Mouse (Mus musculus) neural tube, embryonic 13.5 days (tissue): ENCODE measurements around the gene Pex6. TPM values are rescaled to one million over a fixed set of nuclear protein-coding genes. Genes with fewer than 3 reads are reported as not detected.

ENCODE experiments used
- ATAC-seq: fragments of 200-750 bp; cut with Nextera tagmentation; 2 replicates; pipeline ENCODE4 v1.8.0; 2017; ENCODE audit warnings: low read depth, mild to moderate bottlenecking, moderate TSS enrichment, moderate library complexity
- H3K27ac ChIP-seq: fragments of 300-500 bp; sonication (generic); replicated peaks from 2 replicates; pipeline ENCODE4 v1.5.1; 2015; ENCODE audit warnings: moderate library complexity, mild to moderate bottlenecking, inconsistent platforms
- H3K27me3 ChIP-seq: fragments of 300-500 bp; sonication (generic); 2 replicates; pipeline ENCODE4 v1.6.1; 2015; ENCODE audit warnings: mild to moderate bottlenecking, inconsistent platforms
- H3K36me3 ChIP-seq: fragments of 300-500 bp; sonication (generic); 2 replicates; pipeline ENCODE4 v1.6.1; 2015; ENCODE audit warnings: mild to moderate bottlenecking, inconsistent platforms
- H3K4me1 ChIP-seq: fragments of 300-500 bp; sonication (generic); replicated peaks from 2 replicates; pipeline ENCODE4 v1.6.1; 2015; ENCODE audit warnings: inconsistent platforms
- H3K4me2 ChIP-seq: fragments of 300-500 bp; sonication (generic); 2 replicates; pipeline ENCODE4 v1.6.1; 2015; ENCODE audit warnings: inconsistent platforms, mild to moderate bottlenecking, moderate library complexity
- H3K4me3 ChIP-seq: fragments of 300-500 bp; sonication (generic); 2 replicates; pipeline ENCODE4 v1.5.1; 2015; ENCODE audit warnings: mild to moderate bottlenecking, inconsistent platforms
- H3K9ac ChIP-seq: fragments of 300-500 bp; sonication (generic); 2 replicates; pipeline ENCODE4 v1.6.1; 2015; ENCODE audit warnings: moderate library complexity, mild to moderate bottlenecking, inconsistent platforms
- H3K9me3 ChIP-seq: fragments of 300-500 bp; sonication (generic); 2 replicates; pipeline ENCODE4 v1.6.1; 2016; ENCODE audit warnings: inconsistent platforms
- WGBS: fragments of 180-500 bp; shearing (Covaris S2); methylation state at CpG from one replicate; pipeline ENCODE4 v1.1.7; 2015; 5-methylcytosine and 5-hydroxymethylcytosine counted together
- polyA plus RNA-seq: library from polyadenylated mRNA; unstranded; fragments of >200 nt; fragmentation: Nextera tagmentation; extraction: Ambion mirVana; gene quantifications from 2 replicates; pipeline ENCODE4 v1.2.1, GENCODE M21; 2015

The Pex6 gene
- polyA plus RNA-seq: 23.2 and 24.8 TPM in 2 replicates

DNA sequence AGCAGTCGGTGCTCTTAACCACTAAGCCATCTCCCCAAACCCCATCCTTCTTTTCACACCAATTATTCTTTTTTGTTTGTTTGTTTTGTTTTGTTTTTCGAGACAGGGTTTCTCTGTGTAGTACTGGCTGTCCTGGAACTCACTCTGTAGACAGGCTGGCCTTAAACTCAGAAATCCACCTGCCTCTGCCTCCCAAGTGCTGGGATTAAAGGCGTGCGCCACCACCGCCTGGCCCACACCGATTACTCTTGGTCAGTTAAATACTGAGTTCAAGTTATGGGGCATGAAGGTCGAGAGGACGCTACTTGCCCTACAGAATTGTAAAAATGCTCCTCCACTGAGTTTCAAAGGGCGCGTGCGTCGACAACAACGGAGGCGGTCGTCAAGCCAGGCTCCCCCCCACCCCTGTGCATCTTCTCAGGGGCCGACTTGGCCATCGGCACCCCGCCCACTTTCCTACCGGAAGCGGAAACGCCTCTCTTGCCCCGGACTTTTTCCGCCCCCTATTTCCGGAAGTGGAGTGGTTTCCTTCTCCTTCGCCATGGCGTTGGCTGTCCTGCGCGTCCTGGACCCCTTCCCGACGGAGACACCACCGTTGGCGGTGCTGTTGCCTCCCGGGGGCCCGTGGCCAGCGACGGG lies at the start of gene Pex6:
Pex6 (plus strand) TSS at position 505 of the 639 bp plus-strand sequence.
- Histone ChIP-seq H3K36me3 (peaks cover 25% of the 10 kb centered on the region), H3K4me3 (peak within 1 kb of the TSS; percentile 99), H3K27me3 (no peaks in the 10 kb centered on the region), H3K27ac (peak within 1 kb of the TSS; percentile 85), H3K4me2 (peak within 1 kb of the TSS; percentile 100), H3K4me1 (peaks cover 22% of the 10 kb centered on the region), H3K9me3 (no peaks in the 10 kb centered on the region), H3K9ac (peak within 1 kb of the TSS; percentile 95)
- 8% methylated on average over 36 of the region's 36 CpGs for WGBS
- peak; percentile 91 for ATAC-seq

DNA sequence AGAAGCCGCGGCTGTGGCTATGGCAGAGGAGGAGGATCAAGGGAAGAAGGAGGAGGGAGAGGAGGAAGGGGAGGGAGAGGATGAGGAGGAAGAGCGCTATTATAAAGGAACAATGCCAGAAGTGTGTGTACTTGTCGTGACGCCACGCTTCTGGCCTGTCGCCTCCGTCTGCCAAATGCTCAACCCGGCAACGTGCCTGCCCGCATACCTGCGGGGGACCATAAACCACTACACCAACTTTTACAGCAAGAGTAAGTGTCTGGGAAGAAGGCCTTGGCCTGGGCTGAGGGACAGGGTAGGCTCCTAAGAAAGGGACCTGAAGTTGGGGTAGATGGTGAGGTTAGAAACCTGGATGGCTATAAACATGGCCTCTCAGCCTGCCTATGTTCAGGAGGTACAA lies 49.3 kb upstream of the Pex6 start:
- Histone ChIP-seq H3K27ac (no peak overlapping the region), H3K4me3 (no peak overlapping the region), H3K27me3 (no peaks in the 10 kb centered on the region), H3K4me1 (no peaks in the 10 kb centered on the region), H3K9me3 (no peaks in the 10 kb centered on the region), H3K4me2 (no peak overlapping the region), H3K36me3 (peaks cover 98% of the 10 kb centered on the region), H3K9ac (no peak overlapping the region)
- 92% methylated on average over 12 of the region's 12 CpGs for WGBS
- no peak for ATAC-seq

DNA sequence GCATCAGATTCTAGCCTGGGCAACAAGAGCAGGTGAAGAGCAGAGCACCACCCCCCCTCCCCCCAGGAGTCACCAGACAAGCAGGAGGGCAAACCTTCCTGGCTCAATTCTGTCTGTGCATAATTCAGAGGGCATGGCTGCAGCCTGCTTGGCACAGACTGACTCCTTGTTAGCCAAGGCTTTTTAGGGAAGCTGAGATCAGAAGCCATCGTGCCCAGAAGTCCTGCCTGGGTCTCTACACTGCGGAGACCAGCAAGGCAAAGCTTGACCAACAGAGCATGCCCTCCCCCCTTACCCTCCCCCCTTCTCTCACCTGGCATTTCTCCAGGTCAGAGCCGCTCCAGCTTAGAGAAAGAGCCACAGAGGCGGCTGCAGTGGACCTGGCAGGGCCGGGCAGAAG lies 48.5 kb upstream of the Pex6 start:
- no peaks in the 10 kb centered on the region for H3K27me3 ChIP-seq
- 92% methylated on average over 5 of the region's 5 CpGs for WGBS
- H3K36me3 ChIP-seq: peaks cover 96% of the 10 kb centered on the region
- no peak overlapping the region for H3K27ac ChIP-seq
- ATAC-seq: no peak
- H3K9ac ChIP-seq: no peak overlapping the region
- H3K4me3 ChIP-seq: no peak overlapping the region
- H3K4me1 ChIP-seq: no peaks in the 10 kb centered on the region
- no peak overlapping the region for H3K4me2 ChIP-seq
- no peaks in the 10 kb centered on the region for H3K9me3 ChIP-seq

DNA sequence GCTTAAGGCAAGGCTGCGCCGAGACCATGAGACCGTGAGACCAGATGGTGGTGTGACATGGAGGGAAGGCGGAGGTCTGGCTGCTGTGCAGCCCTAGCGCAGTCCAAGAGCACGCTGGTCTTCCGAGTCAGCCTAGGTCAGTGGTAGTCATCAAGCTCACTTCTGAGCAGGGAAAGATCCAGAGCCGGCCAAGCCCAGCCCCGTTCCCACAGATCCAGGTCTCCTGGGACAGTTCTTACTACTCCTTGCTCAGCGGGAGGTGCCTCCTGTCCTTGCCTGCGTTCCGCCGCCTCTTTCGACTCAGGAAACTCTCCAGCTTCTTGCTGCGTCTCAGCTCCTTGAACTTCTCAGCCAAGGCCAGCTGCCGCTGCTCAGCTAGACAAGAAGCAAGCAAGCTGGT lies 43.6 kb upstream of the Pex6 start:
- H3K9me3 ChIP-seq: no peaks in the 10 kb centered on the region
- H3K27me3 ChIP-seq: no peaks in the 10 kb centered on the region
- H3K9ac ChIP-seq: no peak overlapping the region
- H3K4me1 ChIP-seq: no peaks in the 10 kb centered on the region
- H3K27ac ChIP-seq: no peak overlapping the region
- no peak overlapping the region for H3K4me3 ChIP-seq
- WGBS: 89% methylated on average over 16 of the region's 16 CpGs
- peaks cover 73% of the 10 kb centered on the region for H3K36me3 ChIP-seq
- no peak overlapping the region for H3K4me2 ChIP-seq
- no peak for ATAC-seq

DNA sequence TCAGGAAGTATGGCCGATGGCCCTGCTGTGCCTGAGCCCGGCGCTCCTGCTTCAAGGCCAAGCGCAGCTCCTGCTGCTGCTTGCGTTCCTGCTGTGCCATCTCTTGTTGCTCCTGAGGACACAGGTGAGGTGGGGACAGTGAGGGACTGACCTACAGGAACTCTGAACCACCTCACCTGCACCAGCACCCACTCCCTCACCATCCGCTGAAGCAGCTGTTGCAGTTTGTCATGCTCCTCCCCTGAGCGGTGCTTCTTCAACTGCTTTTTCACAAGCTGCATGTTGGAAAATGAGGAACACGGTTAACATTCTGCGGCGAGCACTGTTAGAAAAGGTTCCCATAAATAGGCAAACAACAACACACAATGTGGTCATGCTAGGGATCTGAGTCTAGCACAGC lies 41.4 kb upstream of the Pex6 start:
- H3K4me2 ChIP-seq: no peak overlapping the region
- peaks cover 17% of the 10 kb centered on the region for H3K4me1 ChIP-seq
- 95% methylated on average over 10 of the region's 10 CpGs for WGBS
- H3K9me3 ChIP-seq: no peaks in the 10 kb centered on the region
- H3K36me3 ChIP-seq: peaks cover 55% of the 10 kb centered on the region
- H3K27ac ChIP-seq: no peak overlapping the region
- no peak overlapping the region for H3K9ac ChIP-seq
- no peak for ATAC-seq
- H3K27me3 ChIP-seq: no peaks in the 10 kb centered on the region
- H3K4me3 ChIP-seq: no peak overlapping the region

DNA sequence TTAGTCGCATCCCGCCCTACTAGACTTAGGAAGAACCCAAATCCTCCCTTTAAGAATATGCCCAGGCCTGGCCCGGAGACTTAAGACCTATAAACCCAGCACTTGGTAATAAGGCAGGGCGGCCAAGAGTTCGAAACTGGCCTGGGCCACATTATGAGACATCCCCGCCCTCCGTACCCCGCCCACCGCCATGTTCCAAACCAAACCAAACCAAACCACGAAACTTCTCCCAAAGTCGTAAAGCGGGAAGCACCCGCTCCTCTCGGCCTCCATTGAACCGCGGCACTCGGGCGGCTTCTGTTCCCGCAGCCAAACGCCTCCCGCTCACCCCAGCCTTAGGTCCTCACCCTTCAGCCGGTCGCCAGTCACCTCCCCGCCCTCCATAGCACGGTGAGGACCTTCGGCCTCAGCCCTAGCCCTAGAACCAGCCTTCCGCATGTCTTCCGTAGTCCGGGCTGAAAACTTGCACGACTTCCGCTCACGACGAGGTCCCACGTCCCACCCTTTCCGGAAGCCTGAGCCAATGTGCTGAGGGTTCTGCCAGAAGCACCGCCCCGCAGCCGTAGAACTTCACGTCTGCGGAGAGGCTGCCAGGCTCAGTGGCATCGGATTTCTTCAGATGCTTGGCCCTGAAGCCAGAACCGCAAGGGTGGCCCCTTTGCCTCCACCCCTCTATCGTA lies 37.3 kb upstream of the Pex6 start, which contains the start of gene Rrp36:
Rrp36 (minus strand) TSS at position 503 of the 680 bp plus-strand sequence.
- peak within 1 kb of the TSS; percentile 82 for H3K27ac ChIP-seq
- no peaks in the 10 kb centered on the region for H3K9me3 ChIP-seq
- WGBS: 1% methylated on average over 43 of the region's 43 CpGs
- peak within 1 kb of the TSS; percentile 91 for H3K4me2 ChIP-seq
- peaks cover 54% of the 10 kb centered on the region for H3K36me3 ChIP-seq
- H3K27me3 ChIP-seq: no peaks in the 10 kb centered on the region
- peak; percentile 91 for ATAC-seq
- peak within 1 kb of the TSS; percentile 80 for H3K4me3 ChIP-seq
- H3K4me1 ChIP-seq: peaks cover 29% of the 10 kb centered on the region
- H3K9ac ChIP-seq: peak within 1 kb of the TSS; percentile 83

DNA sequence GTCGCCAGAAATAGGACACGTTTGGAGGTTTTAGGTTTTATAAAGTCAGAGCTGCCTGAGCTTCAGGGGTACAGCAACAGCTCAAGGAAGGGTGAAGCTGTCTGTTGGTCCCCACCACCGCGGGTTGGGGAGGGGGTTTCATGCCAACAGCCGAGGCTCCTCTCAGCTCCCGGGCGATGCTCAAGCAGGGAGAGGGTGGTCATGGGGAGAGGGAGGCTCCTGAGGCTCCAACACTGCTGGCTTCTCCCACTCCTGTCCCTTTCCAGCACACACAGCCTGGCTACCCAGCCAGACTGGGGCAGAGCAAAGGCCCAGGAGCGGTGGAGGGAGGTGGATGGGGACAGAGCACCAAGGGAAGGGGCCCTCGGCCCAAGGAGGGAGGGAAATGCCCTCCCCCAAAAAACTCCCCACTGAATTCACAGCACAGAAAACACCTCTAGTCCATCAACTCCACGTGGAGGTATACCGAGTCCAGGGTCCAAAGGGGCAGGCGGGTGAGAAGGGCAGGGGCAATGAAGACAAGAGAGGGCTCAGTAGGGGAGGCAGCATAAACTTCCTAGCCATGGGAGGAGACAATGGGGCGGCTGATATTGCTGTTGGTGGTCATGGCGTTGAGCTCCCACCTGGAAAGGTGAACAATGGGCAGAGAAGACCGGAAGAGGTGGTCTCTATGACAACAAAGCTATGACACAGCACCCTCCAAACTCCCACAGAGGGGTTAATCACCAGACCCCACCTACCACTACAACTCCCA lies 36.6 kb upstream of the Pex6 start:
- no peaks in the 10 kb centered on the region for H3K27me3 ChIP-seq
- 16% methylated on average over 15 of the region's 15 CpGs for WGBS
- peak overlapping the region; percentile 80 for H3K4me3 ChIP-seq
- H3K4me1 ChIP-seq: peaks cover 36% of the 10 kb centered on the region
- H3K9ac ChIP-seq: peak overlapping the region; percentile 83
- H3K36me3 ChIP-seq: peaks cover 46% of the 10 kb centered on the region
- ATAC-seq: peak; percentile 25
- H3K9me3 ChIP-seq: no peaks in the 10 kb centered on the region
- H3K27ac ChIP-seq: peak overlapping the region; percentile 82
- H3K4me2 ChIP-seq: peak overlapping the region; percentile 91

DNA sequence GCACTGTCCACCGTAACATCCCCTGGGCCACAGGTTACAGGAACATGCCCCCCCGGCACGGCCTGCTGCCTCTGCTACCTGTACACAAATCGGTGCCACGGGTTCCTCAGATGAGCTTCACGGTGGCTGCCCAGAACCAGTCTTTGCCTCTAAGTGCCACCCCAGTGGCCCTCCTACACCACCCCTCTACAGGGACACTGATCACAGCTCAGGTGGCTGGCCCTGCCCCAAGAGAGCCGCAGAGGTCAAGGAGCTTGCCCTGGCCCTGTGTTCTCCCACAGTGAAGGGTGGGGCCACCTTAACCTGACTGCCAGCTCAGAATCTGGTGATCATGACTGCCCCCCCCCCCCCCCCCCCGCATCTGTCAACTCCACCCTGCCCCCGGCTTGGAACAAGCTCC lies 32.8 kb upstream of the Pex6 start, which contains the start of gene Mea1:
Mea1 (plus strand) TSS at position 378 of the 400 bp plus-strand sequence.
- Histone ChIP-seq H3K4me2 (peak within 1 kb of the TSS; percentile 76), H3K36me3 (peaks cover 48% of the 10 kb centered on the region), H3K4me1 (peaks cover 43% of the 10 kb centered on the region), H3K27me3 (no peaks in the 10 kb centered on the region), H3K4me3 (peak within 1 kb of the TSS; percentile 69), H3K9me3 (no peaks in the 10 kb centered on the region), H3K9ac (peak within 1 kb of the TSS; percentile 80), H3K27ac (peak within 1 kb of the TSS; percentile 91; the same call in 1 of the 2 replicates)
- ATAC-seq: no peak
- WGBS: 88% methylated on average over 9 of the region's 9 CpGs

DNA sequence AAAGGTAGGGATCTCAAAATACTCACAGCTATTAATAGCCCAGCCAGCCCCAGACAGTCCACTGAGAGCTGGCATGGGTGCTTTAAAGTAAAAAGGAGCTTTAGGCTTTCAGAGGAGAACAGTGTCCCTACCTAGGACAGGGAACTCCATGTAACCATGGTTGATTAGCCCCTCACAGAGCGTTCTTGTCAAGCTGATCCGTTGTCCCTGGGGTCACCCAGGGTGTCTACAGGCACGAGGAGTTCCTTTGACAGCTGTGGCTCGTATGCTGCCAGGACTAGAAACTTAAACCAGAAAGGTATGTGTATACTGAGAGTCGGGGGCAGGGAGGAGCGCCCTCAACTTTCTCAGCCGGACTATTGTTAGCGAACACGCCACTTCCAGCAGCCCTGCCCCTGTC lies 32.4 kb upstream of the Pex6 start:
- no peaks in the 10 kb centered on the region for H3K27me3 ChIP-seq
- no peak for ATAC-seq
- H3K27ac ChIP-seq: no peak overlapping the region
- H3K4me2 ChIP-seq: peak overlapping the region; percentile 76
- H3K36me3 ChIP-seq: peaks cover 53% of the 10 kb centered on the region
- H3K4me1 ChIP-seq: peaks cover 39% of the 10 kb centered on the region
- H3K9me3 ChIP-seq: no peaks in the 10 kb centered on the region
- peak overlapping the region; percentile 80 for H3K9ac ChIP-seq
- H3K4me3 ChIP-seq: peak overlapping the region; percentile 69
- 69% methylated on average over 9 of the region's 9 CpGs for WGBS

DNA sequence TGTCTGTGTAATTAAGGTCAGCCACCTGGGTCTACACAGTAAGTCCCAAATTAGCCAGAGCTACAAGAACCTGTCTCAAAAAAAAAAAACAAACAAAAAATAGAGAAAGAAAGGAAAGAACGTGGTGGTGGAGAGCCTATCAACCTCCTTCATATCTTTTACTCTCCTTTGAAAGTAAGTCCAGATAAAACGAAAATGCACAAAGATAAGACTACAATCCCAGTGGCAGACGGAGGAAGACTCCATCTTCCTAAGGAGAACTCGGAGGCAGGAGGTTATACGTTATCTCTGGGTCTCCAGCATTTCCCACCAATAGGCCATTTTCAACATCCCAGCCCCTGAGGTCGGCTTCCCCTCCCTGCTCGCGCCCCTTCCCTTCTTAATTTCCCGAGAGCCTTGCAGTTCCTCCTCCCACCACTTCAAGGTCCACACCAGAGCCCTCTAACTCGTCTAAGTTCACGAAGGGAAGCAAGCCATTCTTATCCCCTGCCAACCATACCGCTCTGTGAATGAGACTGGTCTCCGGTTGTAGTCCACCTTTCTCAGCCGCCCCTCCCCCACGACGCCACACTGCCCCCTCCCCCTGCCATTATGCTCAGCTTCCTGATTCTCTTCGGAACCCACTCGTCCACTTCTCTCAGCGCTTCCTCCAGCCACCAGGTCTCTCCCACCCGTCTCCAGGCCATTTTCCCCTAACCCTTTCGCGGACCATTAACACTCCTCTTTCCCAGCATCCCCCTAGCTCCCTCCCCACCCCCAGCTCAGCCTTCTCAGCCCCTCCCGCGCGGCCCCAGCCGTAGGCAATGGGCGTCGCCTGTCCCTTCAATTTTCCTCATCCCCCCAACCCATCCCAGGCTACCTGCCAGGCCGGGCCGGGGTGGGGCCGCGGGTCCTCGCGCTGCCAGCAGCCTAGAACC lies 31.2 kb upstream of the Pex6 start:
- H3K36me3 ChIP-seq: peaks cover 59% of the 10 kb centered on the region
- H3K9ac ChIP-seq: peak overlapping the region; percentile 80
- no peaks in the 10 kb centered on the region for H3K9me3 ChIP-seq
- peak overlapping the region; percentile 91 for H3K27ac ChIP-seq
- under 1% methylated on average over 34 of the region's 34 CpGs for WGBS
- no peaks in the 10 kb centered on the region for H3K27me3 ChIP-seq
- peaks cover 31% of the 10 kb centered on the region for H3K4me1 ChIP-seq
- peak overlapping the region; percentile 76 for H3K4me2 ChIP-seq
- H3K4me3 ChIP-seq: peak overlapping the region; percentile 69
- ATAC-seq: peak; percentile 48

DNA sequence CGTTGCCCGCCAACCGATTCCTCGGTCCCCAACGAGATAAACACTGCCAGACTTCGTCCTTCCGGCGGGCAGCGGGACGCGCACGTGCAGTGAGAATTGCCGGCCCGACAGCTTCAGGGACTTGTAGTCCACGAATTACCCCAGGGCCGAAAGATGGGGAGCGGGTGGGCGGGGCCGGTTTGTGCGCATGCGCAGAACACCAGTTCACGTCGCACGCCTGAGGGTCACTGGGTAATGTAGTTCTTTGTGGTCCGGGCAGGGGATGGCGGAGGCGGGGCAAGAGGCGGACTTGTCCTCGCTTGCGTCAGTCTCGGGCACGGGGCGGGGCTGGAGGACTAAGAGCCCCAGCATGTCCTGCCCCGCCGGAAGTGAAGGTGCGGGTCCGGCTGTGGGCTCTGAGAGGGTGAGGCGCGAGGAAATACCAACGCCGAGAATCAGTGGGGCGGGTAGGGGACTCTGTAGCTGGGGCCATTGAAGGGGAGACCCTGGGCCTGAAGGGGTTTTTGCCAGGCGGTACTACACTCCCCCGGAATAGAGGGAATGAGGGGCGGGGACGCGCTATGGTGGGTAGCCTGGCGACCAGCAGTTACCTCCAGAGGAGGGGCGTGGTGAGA lies 30.4 kb upstream of the Pex6 start, which contains the start of gene Klhdc3:
Klhdc3 (minus strand) TSS at position 155 of the 614 bp plus-strand sequence.
- Histone ChIP-seq H3K27ac (peak within 1 kb of the TSS; percentile 91), H3K27me3 (no peaks in the 10 kb centered on the region), H3K9me3 (no peaks in the 10 kb centered on the region), H3K36me3 (peaks cover 59% of the 10 kb centered on the region), H3K9ac (peak within 1 kb of the TSS; percentile 80), H3K4me2 (peak within 1 kb of the TSS; percentile 94), H3K4me1 (peaks cover 29% of the 10 kb centered on the region), H3K4me3 (peak within 1 kb of the TSS; percentile 69)
- ATAC-seq: peak; percentile 97
- under 1% methylated on average over 49 of the region's 49 CpGs for WGBS
